Mouse (Mus musculus) embryo, embryonic 10.5 days (tissue): ENCODE measurements at regions not wholly inside any gene's neighbourhood (a gene's known extent, or its start where the extent isn't known, plus 50 kb on each side); places are given as distances from the start of the nearest gene placed in this dataset.

Source experiments
- DNase-seq: peaks from one replicate; pipeline ENCODE4 v3.0.0-alpha.2; 2015; ENCODE audit warnings: low spot score

GRCm38 (mm10) chr8:125619336-125619906 lies 49.8 kb upstream of the Sipa1l2 start:
- DNase-seq: peak; percentile 33
